Mouse (Mus musculus) CD8-positive naive resting alpha-beta T cell, adult 2 months (primary cell): Measurements from ENCODE around the gene Kdm2b.
A peak's percentile ranks its signal among the peaks of the same experiment; 100 is the strongest.

Experiments used
- DNase-seq, 2 experiments: peaks; one replicate each; pipeline ENCODE4 v3.0.0; 2022; ENCODE audit warnings: low read depth in 2 of 2, low spot score in 2 of 2

The Kdm2b gene

GRCm38 (mm10) chr5:122989551-122990330 is at the start of gene Kdm2b:
Gene Kdm2b, minus strand, starts transcription at chr5:122989823.
- peak; percentile 27 to 43 for DNase-seq

- DNase-seq, result peak; percentile 71 to 86
These were observed 49.6 kb upstream of the Kdm2b start for GRCm38 (mm10) chr5:123039120-123039752.

- DNase-seq, result no peak
These were observed 48.5 kb upstream of the Kdm2b start for GRCm38 (mm10) chr5:123038115-123038514.

- DNase-seq, result no peak
These were observed 45.9 kb upstream of the Kdm2b start for GRCm38 (mm10) chr5:123035564-123035963.

- no peak for DNase-seq
These were observed 45.5 kb upstream of the Kdm2b start for GRCm38 (mm10) chr5:123035089-123035488.

- DNase-seq, result no peak
These were observed 44.1 kb upstream of the Kdm2b start for GRCm38 (mm10) chr5:123033646-123034160.

- DNase-seq, result no peak
These were observed 41.7 kb upstream of the Kdm2b start for GRCm38 (mm10) chr5:123031312-123031711.

GRCm38 (mm10) chr5:123029729-123030128 is 40.1 kb upstream of the Kdm2b start:
- DNase-seq, result no peak

- DNase-seq, result no peak
These were observed 37.8 kb upstream of the Kdm2b start for GRCm38 (mm10) chr5:123027436-123027835.

- no peak for DNase-seq
These were observed 36.8 kb upstream of the Kdm2b start for GRCm38 (mm10) chr5:123026414-123026813.

- DNase-seq, result no peak
These were observed 35.4 kb upstream of the Kdm2b start for GRCm38 (mm10) chr5:123024965-123025573.

GRCm38 (mm10) chr5:123024312-123024711 is 34.7 kb upstream of the Kdm2b start:
- no peak for DNase-seq

- no peak for DNase-seq
These were observed 33.4 kb upstream of the Kdm2b start for GRCm38 (mm10) chr5:123023049-123023448.

- no peak for DNase-seq
These were observed 31.8 kb upstream of the Kdm2b start for GRCm38 (mm10) chr5:123021438-123021837.

GRCm38 (mm10) chr5:123020426-123020825 is 30.8 kb upstream of the Kdm2b start:
- no peak for DNase-seq

GRCm38 (mm10) chr5:123019336-123020016 is 29.9 kb upstream of the Kdm2b start:
- no peak for DNase-seq

GRCm38 (mm10) chr5:123017504-123017903 is 27.9 kb upstream of the Kdm2b start:
- DNase-seq, result no peak

GRCm38 (mm10) chr5:123015915-123016314 is 26.3 kb upstream of the Kdm2b start:
- DNase-seq, result peak in 1 of 2 experiments; percentile 37

- peak; percentile 94 to 99 for DNase-seq
These were observed 25.4 kb upstream of the Kdm2b start, which contains the start of gene Orai1 for GRCm38 (mm10) chr5:123014753-123015701. Gene Orai1, plus strand, starts transcription at chr5:123015074.
